Mouse (Mus musculus) hindbrain, embryonic 16.5 days (tissue): ENCODE data around the gene Nme8. TPM values are rescaled to one million over a fixed set of nuclear protein-coding genes. Genes with fewer than 3 reads are reported as not detected.

Experiments used
- polyA plus RNA-seq: library from polyadenylated mRNA; unstranded; fragments of >200 nt; fragmentation: Nextera tagmentation; extraction: Ambion mirVana; gene quantifications from 2 replicates; pipeline ENCODE4 v1.2.1, GENCODE M21; 2015

Gene Nme8
- polyA plus RNA-seq, 1 experiment from 2014 or later, result 0.18 TPM

Other genes with a start within 250 kb of the Nme8 start
- 26.7 and 33.4 TPM in 2 replicates for gene Epdr1, start 77.9 kb downstream of the Nme8 start, polyA plus RNA-seq
- gene Sfrp4, start 74.7 kb downstream of the Nme8 start, polyA plus RNA-seq, result 4.4 and 4.9 TPM in 2 replicates
- 0.09 TPM in 1 of 2 replicates, not detected in the other for gene Gpr141, start 126.5 kb upstream of the Nme8 start, polyA plus RNA-seq